Mouse (Mus musculus) limb, embryonic 15.5 days (tissue): ENCODE measurements at regions not wholly inside any gene's neighbourhood (a gene's known extent, or its start where the extent isn't known, plus 50 kb on each side); places are given as distances from the start of the nearest gene placed in this dataset.

Experiments used
- ATAC-seq: fragments of 200-750 bp; cut with Nextera tagmentation; 2 replicates; pipeline ENCODE4 v1.8.0; 2017; ENCODE audit warnings: low read depth, moderate TSS enrichment; ENCODE audit not compliant: insufficient number of reproducible peaks, low FRiP score, low TSS enrichment
- H3K27ac ChIP-seq: fragments of 300-500 bp; sonication (generic); 2 replicates; pipeline ENCODE4 v1.5.1; 2015; ENCODE audit warnings: moderate library complexity, mild to moderate bottlenecking, inconsistent platforms
- H3K27me3 ChIP-seq: fragments of 300-500 bp; sonication (generic); 2 replicates; pipeline ENCODE4 v1.6.1; 2015; ENCODE audit warnings: inconsistent platforms
- H3K36me3 ChIP-seq: fragments of 300-500 bp; sonication (generic); 2 replicates; pipeline ENCODE4 v1.6.1; 2015; ENCODE audit warnings: inconsistent platforms
- H3K4me1 ChIP-seq: fragments of 300-500 bp; sonication (generic); 2 replicates; pipeline ENCODE4 v1.6.1; 2015; ENCODE audit warnings: inconsistent platforms
- H3K4me2 ChIP-seq: fragments of 300-500 bp; sonication (generic); 2 replicates; pipeline ENCODE4 v1.6.1; 2015; ENCODE audit warnings: mild to moderate bottlenecking, inconsistent platforms
- H3K4me3 ChIP-seq: fragments of 300-500 bp; sonication (generic); 2 replicates; pipeline ENCODE4 v1.5.1; 2015; ENCODE audit warnings: mild to moderate bottlenecking, inconsistent platforms
- H3K9ac ChIP-seq: fragments of 300-500 bp; sonication (generic); 2 replicates; pipeline ENCODE4 v1.6.1; 2015; ENCODE audit warnings: inconsistent platforms
- H3K9me3 ChIP-seq: fragments of 300-500 bp; sonication (generic); 2 replicates; pipeline ENCODE4 v1.6.1; 2016; ENCODE audit warnings: inconsistent platforms
- WGBS: fragments of 180-500 bp; shearing (Covaris S2); methylation state at CpG from one replicate; pipeline ENCODE4 v1.1.7; 2015; 5-methylcytosine and 5-hydroxymethylcytosine counted together

DNA sequence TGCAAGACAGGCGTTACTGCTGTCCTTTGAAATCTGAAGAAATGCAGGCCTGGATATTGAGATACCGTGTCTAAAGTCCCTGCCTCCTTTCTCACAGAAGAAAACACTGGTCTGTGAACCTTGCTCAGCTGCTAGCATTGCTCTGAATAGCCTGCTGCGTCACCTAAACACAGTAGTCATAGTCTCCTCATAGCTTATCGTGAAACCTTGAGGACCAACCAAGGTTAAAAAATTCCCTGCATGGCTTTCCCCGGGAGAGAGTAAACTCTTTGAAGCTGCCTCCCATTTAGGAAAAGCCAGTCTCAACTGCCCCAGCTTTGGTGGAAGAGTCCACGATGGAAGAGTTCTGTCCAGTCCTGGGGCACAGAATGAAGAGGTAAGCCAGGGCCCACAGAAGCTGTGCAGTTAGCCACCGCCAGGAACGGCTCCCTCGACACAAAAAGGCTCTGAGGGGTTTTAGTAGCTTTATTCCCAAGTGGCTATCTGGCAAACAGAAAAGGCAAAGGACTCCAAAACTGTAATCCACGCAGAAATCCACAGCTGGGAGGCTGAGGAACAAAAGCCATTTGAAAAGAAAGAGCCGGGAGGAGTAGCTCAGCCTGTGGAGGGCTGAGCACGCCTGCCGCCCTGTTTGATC is 142.0 kb upstream of the Rad23b start:
- H3K9ac ChIP-seq: no peak overlapping the region
- H3K4me3 ChIP-seq: 0 out of 2 replicates have a peak overlapping the region, but pooled peaks have one; percentile 4
- H3K4me2 ChIP-seq: peak overlapping the region; percentile 34
- no peaks in the 10 kb centered on the region for H3K9me3 ChIP-seq
- no peaks in the 10 kb centered on the region for H3K36me3 ChIP-seq
- H3K27me3 ChIP-seq: no peaks in the 10 kb centered on the region
- no peak for ATAC-seq
- H3K27ac ChIP-seq: no peak overlapping the region
- H3K4me1 ChIP-seq: peaks cover 15% of the 10 kb centered on the region
- WGBS: 40% methylated on average over 13 of the region's 13 CpGs

DNA sequence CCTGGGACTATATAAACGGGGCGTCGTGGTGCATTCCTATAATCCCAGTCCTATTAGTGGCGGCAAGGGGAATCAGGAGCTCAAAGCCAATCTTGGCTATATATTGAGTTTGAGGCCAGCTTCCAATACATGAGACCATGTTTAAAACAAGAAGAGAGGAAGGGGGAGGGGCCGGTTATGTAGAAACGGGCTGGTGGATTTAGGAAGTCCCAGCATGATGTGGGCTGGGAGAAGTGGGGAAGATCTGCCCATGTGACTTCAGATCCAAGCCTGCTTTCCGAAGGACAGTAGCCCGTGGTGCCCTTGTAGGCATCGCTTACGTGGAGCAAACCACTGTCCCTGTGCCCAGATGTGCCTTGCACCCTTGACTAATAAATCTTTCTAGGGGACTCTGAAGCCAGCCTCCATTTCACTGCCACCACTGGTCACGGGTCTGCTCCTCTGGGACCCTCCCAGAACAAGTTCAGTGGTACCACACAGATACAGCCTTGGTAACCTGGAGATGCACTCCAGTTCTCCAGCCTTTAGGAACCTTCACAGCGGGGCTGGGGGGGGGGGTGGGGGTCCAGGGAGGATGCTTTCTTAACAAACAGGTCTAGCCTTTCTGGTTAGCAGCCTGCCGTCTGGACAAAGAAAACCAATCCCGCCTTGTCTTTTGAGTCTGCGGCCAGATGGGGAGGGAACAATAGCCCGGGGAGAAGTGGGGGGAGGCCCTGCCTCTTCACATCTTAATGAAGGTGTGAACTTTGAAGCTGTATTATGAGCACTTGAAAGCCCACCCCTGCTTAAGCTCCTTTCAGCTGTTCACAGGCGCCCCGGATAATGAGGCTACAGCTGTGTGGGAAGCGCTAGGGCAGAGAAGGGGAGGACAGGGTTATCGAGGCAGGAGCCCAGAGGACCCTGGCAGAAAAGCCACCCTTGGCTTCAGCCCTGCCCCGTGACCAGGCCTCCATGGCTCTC is 141.2 kb upstream of the Rad23b start:
- Histone ChIP-seq H3K27me3 (no peaks in the 10 kb centered on the region), H3K36me3 (no peaks in the 10 kb centered on the region), H3K4me2 (peak overlapping the region; percentile 34), H3K9ac (no peak overlapping the region), H3K4me3 (0 out of 2 replicates have a peak overlapping the region, but pooled peaks have one; percentile 4), H3K27ac (no peak overlapping the region), H3K4me1 (peaks cover 15% of the 10 kb centered on the region), H3K9me3 (no peaks in the 10 kb centered on the region)
- no peak for ATAC-seq
- WGBS: 16% methylated on average over 21 of the region's 21 CpGs

DNA sequence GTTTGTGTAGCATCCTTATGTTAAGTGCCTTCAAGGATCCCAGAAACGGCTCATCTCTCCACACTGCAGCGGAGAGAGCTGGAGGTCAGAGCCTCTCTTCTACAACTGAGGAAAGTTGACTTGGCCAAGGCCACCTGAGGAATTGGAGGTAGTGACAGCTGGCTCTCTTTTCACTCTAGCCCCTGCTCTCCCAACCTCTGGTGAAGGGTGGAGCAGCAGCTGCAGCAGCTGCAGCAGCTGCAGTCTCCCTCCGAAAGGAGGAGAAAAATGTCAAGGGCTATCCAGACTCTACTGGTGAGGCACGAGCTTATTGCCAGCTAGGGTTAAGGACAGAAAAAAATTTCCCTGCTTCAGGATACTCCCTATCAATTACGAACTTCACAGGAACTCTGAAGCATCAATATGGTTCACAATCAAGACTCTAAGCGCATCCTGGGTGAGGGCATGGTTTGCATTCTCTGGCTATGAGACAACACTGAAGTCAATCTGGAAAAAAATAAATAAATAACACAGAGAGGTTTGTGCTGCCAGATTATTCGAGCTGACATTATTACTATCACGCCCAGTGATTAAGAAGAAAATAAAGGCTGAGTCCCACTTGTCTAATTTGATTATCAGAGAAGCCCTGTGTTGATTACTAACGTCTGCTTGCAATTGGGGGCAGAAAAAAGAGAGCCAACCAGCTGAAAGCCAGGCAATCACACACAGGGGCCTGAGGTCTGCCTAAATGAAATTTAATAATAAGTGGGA is 134.2 kb upstream of the Rad23b start:
- Histone ChIP-seq H3K9me3 (no peaks in the 10 kb centered on the region), H3K36me3 (no peaks in the 10 kb centered on the region), H3K27me3 (no peaks in the 10 kb centered on the region), H3K4me3 (no peak overlapping the region), H3K4me2 (no peak overlapping the region), H3K9ac (no peak overlapping the region), H3K4me1 (no peaks in the 10 kb centered on the region), H3K27ac (no peak overlapping the region)
- WGBS: 53% methylated on average over 9 of the region's 9 CpGs
- ATAC-seq: no peak

DNA sequence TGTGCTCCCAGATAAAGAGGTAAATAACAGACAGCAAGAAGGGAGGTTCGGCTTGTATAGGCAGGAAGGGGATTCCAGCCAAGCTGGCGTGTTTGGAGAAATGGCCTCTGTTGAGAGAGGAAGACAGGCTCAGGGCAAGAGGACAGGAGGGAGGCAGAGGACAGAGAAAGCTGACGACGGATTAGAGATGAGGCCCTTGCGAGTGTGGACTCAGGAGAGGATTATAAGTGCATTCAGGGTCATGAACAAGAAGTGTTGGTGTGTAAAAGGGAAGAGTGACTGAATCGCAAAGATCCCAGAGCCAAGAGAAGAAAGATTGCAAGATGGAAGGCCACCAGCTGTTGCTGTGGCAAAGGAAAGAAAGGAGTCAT is 133.7 kb upstream of the Rad23b start:
- Histone ChIP-seq H3K9ac (no peak overlapping the region), H3K36me3 (no peaks in the 10 kb centered on the region), H3K4me3 (no peak overlapping the region), H3K27ac (no peak overlapping the region), H3K9me3 (no peaks in the 10 kb centered on the region), H3K4me1 (no peaks in the 10 kb centered on the region), H3K4me2 (no peak overlapping the region), H3K27me3 (no peaks in the 10 kb centered on the region)
- WGBS: 58% methylated on average over 6 of the region's 6 CpGs
- no peak for ATAC-seq

DNA sequence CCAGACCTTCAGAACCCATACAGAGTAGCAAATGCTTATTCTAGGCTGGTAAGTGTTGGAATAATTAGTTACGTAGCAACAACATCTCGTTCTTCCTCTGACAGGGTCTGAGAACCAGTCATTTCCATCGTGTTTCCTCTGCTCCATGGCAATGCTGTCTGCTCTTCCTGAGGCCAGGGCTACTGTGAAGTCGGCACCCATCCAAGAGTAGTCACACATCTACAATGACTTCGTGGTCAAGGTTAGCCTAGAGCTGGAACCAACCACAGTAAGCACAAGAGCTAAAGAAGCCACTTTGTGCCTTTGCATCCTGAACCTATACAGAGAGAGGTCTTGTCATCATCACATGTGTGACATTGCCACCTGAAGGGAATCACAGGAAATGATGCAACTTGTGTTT is 124.1 kb upstream of the Rad23b start:
- H3K9me3 ChIP-seq: no peaks in the 10 kb centered on the region
- H3K4me2 ChIP-seq: no peak overlapping the region
- no peak overlapping the region for H3K27ac ChIP-seq
- no peak overlapping the region for H3K9ac ChIP-seq
- no peaks in the 10 kb centered on the region for H3K36me3 ChIP-seq
- no peaks in the 10 kb centered on the region for H3K4me1 ChIP-seq
- H3K4me3 ChIP-seq: no peak overlapping the region
- ATAC-seq: no peak
- whole genome bisulfite sequencing: 84% methylated on average over 5 of the region's 5 CpGs
- no peaks in the 10 kb centered on the region for H3K27me3 ChIP-seq

DNA sequence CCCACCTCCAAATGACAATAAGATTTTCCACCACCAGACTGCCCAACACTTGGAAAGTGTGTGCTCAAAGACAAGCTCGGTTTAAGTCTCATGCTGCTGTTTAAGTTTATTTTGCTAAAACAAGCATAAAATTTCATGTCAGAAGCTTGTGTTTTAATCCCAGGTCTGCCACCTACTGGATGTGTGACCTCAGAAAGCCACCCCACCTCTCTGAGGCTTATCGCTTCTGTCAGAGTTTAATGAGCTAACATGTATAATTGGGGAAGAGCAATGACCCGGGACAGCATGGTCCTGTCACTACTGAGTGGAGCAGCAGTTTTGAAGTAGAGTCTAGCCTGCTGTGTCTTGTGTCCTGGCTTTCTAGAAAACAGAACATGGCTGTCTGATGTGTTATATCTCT is 122.4 kb upstream of the Rad23b start:
- WGBS: 44% methylated on average over 3 of the region's 3 CpGs
- Histone ChIP-seq H3K27me3 (no peaks in the 10 kb centered on the region), H3K4me2 (no peak overlapping the region), H3K27ac (no peak overlapping the region), H3K4me3 (no peak overlapping the region), H3K4me1 (no peaks in the 10 kb centered on the region), H3K9ac (no peak overlapping the region), H3K9me3 (no peaks in the 10 kb centered on the region), H3K36me3 (no peaks in the 10 kb centered on the region)
- ATAC-seq: no peak

DNA sequence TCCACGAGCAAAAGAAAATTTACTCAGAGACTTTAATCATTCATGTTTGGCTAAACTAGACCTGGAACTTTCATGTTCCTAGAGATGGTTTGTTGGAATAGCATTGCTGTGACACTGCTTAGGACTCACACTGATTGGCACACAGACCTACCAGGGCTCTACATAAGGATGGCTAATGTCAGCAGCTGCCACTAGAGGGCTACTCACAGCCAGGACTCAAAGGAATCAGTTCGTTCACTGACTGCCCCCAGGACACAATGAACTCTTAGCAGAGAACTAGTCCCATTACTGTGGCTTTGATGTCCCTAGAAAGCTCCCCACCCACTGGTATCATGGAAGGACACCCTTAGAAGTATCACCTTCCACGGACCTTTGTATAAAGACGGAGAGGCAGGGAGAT is 118.3 kb upstream of the Rad23b start:
- Histone ChIP-seq H3K36me3 (no peaks in the 10 kb centered on the region), H3K4me2 (no peak overlapping the region), H3K27me3 (no peaks in the 10 kb centered on the region), H3K9me3 (no peaks in the 10 kb centered on the region), H3K4me1 (no peaks in the 10 kb centered on the region), H3K4me3 (no peak overlapping the region), H3K9ac (no peak overlapping the region), H3K27ac (no peak overlapping the region)
- ATAC-seq: no peak
- 30% methylated on average over 4 of the region's 4 CpGs for WGBS

DNA sequence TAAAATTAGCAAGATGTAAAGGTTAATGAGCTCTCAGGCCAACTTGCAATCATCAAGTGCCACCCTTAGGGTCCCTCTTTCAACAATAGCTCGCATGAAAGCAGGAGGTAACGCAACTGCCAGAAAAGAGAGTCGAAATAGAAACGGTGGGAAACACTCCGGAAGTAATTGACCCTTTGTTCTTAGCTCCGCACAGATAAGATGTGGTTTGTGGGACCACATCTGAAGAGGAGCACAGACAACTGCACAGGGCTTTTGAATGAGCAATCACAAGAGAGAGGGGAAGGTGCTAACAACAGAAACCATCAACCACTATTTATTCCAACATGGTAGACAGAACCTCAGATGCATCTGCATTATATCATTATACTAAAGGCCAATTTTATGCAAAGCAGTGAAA is 112.0 kb upstream of the Rad23b start:
- H3K27ac ChIP-seq: no peak overlapping the region
- no peaks in the 10 kb centered on the region for H3K36me3 ChIP-seq
- H3K9me3 ChIP-seq: no peaks in the 10 kb centered on the region
- no peak overlapping the region for H3K9ac ChIP-seq
- no peak overlapping the region for H3K4me2 ChIP-seq
- H3K4me3 ChIP-seq: no peak overlapping the region
- 84% methylated on average over 6 of the region's 6 CpGs for WGBS
- H3K4me1 ChIP-seq: no peaks in the 10 kb centered on the region
- no peaks in the 10 kb centered on the region; the same call in 1 of the 2 replicates for H3K27me3 ChIP-seq
- ATAC-seq: no peak

DNA sequence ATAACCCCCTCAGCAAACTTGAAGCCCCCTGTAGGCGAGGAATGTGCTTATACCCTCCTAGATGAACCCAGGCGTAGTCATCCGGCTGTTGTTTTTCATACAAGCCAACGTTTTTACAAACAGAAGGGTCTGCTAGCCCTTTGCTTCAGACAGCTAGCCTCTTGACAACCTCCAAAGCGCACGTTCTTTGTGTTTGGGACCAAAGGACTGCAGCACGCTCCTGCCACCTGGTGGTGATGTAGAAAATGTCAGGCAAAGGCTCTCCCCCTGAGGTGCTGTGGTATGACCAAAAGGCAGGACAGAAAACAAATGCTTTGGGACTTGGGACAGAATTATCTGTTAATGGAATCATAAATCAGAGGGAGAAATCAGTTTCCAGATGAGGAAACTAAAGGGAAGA is 109.4 kb upstream of the Rad23b start:
- Histone ChIP-seq H3K4me1 (no peaks in the 10 kb centered on the region), H3K36me3 (no peaks in the 10 kb centered on the region), H3K4me2 (no peak overlapping the region), H3K4me3 (no peak overlapping the region), H3K27ac (no peak overlapping the region), H3K9me3 (no peaks in the 10 kb centered on the region), H3K27me3 (no peaks in the 10 kb centered on the region; the same call in 1 of the 2 replicates), H3K9ac (no peak overlapping the region)
- ATAC-seq: no peak
- WGBS: 6% methylated on average over 7 of the region's 7 CpGs

DNA sequence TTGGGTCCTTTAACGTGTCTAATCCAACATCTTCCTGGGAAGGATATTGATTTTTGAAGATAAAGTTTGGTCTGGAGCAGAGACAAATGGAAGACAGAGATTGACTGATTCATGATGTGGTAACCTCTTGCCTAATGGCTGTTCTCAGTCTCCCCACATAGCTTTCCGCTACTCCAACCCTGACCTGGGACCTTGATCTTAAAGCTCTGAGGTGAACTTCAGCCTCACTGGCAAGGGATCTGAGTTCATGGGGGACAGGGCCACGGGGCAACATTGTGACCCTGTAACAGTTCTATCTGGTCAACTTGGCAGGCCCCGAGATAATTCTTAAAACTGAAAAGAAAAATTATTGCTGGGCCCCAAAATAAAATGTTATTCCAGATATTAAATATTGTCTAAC is 107.5 kb upstream of the Rad23b start:
- WGBS: 73% methylated on average over 4 of the region's 4 CpGs
- H3K27me3 ChIP-seq: no peaks in the 10 kb centered on the region; the same call in 1 of the 2 replicates
- no peak for ATAC-seq
- H3K36me3 ChIP-seq: no peaks in the 10 kb centered on the region
- H3K4me2 ChIP-seq: no peak overlapping the region
- no peak overlapping the region for H3K9ac ChIP-seq
- H3K27ac ChIP-seq: no peak overlapping the region
- no peaks in the 10 kb centered on the region for H3K4me1 ChIP-seq
- H3K9me3 ChIP-seq: no peaks in the 10 kb centered on the region
- H3K4me3 ChIP-seq: no peak overlapping the region

DNA sequence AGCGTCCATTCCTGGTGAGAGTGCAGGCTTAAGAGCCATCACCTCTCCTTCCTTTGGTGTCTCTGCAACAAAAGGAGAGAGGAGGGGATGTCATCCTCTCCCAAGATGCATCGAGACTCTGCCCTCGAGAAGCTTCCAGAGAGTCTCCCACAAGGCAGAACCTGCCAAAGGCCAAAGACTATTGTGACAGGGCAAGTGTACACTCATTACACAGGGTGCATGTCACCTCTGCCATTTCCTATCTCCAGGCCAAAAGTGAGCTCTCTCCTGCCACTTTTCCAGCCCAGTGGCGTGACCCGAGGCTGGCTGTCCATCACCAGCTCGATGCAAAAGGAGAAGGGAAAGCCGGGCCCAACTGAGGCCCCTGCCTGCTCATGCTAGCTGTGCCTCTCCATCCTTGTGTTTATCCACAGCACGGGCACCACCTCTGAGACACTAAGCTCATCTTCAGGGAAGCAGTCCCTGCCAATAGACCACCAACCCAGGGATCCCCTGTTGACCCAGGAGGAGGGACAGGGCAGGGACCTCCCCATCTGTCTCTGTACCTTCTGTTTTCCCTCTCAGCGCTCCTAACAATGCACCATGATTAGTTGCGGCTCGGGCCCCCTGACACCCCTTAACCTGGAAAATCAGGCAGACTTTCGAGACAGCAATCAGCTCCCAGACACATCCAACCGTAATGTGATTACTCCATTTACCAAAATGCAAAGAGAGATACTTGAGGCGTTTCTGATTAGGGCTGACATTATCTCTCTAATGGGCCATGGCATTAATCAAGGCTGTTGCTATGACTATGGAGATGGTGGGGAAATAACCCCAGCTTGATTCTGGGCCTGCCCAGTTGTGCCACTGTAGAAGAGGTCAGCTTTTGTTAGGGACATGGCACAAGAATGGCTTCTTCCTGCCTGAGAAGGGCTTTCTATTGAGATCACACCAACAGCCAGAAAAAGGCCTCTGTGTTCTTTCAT is 106.5 kb upstream of the Rad23b start:
- Histone ChIP-seq H3K27me3 (no peaks in the 10 kb centered on the region; the same call in 1 of the 2 replicates), H3K9me3 (no peaks in the 10 kb centered on the region), H3K27ac (no peak overlapping the region), H3K4me2 (no peak overlapping the region), H3K36me3 (no peaks in the 10 kb centered on the region), H3K9ac (no peak overlapping the region), H3K4me1 (no peaks in the 10 kb centered on the region), H3K4me3 (no peak overlapping the region)
- no peak for ATAC-seq
- WGBS: 79% methylated on average over 14 of the region's 14 CpGs
